Mouse (Mus musculus): ENCODE data around the gene Sele.

The Sele gene

DNA sequence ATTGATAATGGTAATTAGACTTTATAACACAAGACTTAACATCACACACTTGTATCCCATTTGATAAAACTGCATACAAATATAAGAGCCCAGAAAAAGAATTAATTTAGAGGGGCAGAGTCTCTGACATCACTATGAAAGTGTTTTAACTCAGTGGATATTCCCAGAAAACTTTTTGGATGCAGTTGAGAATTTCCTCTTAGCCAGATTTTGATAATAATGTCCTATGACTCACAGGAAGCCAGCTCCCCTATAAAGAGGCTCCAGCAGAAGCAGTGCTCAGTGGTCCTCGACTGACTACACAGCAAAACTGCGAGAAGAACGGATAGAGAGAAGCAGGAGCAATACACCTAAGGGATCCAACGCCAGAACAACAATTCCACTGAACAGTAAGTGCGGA, at the start of gene Sele:
Sele (plus strand) TSS at position 301 of the 400 bp plus-strand sequence.
- no peak for TF ChIP-seq GATA4 (IDR thresholded peaks at IDR 0.05; ENCODE audit: insufficient replicate concordance, low read length)

DNA sequence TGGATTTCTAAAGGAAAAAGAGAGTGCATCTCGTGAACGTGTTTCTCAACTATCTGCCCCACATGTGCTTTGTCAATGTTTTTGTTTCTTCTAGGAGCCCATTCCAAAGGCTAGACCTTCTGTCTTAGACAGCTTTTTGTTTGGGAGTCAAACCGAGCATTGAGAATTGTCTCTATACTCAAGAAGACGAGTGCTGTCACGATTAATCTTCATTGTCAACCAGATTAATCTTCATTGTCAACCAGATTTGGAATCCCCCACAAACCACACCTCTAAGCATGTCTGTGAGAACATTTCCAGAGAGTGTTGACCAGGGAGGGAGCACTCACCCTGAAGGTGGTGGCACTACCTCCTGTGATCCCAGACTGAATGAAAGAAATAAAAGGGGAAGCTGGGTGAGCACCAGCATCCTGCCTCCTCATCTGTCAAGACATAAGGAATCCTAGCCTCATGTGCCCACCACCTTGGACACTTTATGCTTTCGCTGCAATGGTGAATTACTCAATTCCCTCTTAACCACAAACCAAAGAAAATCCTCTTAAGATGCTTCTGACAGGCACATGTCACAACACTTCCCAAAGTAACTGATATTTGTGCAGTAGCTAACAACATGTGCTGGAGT, 46.1 kb upstream of the Sele start:
- no peak for TF ChIP-seq GATA4 (IDR thresholded peaks at IDR 0.05; ENCODE audit: insufficient replicate concordance, low read length)

DNA sequence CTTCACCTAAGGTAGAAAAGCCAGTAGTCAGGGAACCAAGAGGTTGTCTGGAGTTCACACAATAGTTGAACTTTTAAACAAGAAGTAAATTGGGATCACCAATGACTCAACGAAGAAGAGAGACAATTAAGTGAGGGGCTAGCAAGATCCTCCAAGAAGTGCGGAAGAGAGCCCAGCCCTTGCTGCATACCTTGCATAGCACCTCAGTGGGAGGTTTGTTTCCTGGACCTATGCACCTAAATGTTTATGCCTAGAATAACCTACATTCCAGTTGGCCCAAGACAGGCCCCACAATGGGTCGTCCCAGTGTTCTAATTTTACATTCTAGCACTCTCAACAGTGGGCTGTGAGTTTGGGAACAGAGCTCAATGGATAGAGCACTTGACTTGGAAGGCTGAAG, 43.7 kb upstream of the Sele start:
- no peak for TF ChIP-seq GATA4 (IDR thresholded peaks at IDR 0.05; ENCODE audit: insufficient replicate concordance, low read length)

DNA sequence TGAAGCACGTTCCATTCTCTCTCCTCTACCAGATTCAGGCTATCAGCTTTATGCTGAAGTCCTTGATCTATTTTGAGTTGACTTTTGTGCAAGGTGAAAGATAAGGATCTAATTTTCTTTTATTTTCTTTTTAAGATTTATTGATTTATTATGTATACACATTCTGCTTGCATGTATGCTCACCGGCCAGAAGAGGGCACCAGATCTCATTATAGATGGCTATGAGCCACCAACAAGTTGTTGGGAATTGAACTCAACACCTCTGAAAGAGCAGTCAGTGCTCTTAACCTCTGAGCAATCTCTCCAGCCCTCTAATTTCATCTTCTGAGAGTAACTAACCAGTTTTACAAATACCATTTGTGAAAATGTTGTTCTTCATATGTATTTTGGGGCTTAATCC, 38.8 kb upstream of the Sele start:
- TF ChIP-seq GATA4 (IDR thresholded peaks at IDR 0.05; ENCODE audit: insufficient replicate concordance, low read length): no peak

DNA sequence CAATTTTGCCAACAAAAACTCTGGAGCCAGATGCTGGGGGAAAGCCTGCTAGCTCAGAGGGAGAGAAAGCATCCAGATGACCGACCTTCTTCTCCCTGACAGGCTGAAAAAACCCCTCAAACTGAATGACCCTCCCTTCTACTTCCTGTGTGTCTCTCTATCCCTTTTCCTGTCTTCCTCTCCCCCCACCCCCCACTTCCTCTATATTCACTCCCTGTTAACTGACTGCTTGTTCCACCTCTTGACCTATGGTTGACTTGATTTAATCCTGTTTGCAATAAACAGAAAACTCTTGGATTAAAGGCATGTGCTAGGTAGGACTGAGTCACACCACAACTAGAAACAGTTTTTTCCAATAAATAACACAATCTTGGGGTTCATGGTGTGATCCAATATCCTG, 33.4 kb upstream of the Sele start:
- no peak for TF ChIP-seq GATA4 (IDR thresholded peaks at IDR 0.05; ENCODE audit: insufficient replicate concordance, low read length)

DNA sequence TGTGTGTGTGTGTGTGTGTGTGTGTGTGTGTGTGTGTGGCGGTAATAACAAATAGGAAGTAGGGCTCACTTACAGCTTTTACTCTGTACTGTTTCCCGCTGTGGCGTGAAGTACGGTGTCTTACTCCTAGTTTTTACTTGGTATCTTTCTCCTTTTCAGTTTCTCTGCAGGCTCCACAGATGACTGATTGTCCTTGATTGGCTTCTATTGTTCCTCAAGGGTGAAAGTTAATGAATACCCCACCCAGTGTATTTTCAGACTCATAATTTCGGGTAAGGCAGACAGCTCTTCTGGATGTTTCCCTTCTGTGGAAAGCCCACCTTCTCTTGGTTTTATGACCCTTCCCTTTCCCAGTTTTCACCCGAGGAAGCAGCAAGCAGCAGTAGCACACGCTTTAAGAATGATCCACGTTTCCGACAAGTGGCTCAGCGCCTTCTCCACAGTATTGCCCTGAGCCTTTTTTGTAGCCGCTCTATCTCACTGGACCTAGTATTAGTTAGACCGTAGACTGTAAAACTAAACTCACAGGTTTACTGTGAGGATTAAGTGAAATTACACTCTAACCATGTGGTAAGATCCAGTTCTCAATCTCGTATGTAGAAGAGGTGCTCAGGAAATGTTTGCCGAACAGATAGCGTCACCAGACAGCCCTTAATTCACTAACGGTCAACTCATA, 29.7 kb upstream of the Sele start:
- TF ChIP-seq GATA4 (IDR thresholded peaks at IDR 0.05; ENCODE audit: insufficient replicate concordance, low read length): no peak

DNA sequence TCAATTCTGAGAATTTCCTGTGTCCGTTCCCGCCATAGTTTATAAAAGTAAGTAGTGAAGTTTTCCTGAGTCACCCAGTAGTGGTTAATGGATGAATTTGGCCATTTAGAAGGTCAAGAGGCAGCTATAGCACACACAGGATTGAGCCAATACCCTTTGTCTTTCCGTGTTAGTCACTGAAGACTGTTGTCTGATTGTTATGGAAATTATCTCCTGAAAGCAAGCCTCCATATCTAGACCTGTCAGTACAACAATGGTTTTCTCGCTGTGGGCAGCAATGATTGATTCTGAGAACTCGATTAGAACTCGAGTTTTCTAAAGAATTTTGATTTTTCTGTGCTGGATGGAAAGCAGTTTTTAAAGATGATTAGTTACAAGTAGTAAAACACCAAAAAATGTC, 28.2 kb upstream of the Sele start:
- TF ChIP-seq GATA4 (IDR thresholded peaks at IDR 0.05; ENCODE audit: insufficient replicate concordance, low read length): no peak

DNA sequence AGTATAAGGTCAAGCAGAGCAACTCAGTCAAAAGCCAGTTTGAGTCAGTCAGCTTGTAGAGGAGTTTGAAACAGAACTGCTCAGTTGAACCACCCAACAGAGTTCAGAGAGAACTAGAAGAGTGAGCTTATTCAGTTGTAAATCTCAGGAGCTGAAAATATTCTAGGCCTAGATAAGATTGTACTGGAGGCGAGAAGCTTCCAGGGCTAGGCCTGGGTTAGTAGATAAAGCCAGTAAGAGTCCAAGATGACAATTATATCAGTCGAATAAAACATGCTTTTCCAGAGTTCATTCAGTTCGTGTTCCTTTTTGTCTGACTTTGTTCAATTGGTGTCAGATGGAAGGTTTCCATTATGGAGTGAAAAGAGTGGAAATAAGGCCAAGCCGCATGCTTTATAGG, 22.3 kb upstream of the Sele start:
- TF ChIP-seq GATA4 (IDR thresholded peaks at IDR 0.05; ENCODE audit: insufficient replicate concordance, low read length): no peak

DNA sequence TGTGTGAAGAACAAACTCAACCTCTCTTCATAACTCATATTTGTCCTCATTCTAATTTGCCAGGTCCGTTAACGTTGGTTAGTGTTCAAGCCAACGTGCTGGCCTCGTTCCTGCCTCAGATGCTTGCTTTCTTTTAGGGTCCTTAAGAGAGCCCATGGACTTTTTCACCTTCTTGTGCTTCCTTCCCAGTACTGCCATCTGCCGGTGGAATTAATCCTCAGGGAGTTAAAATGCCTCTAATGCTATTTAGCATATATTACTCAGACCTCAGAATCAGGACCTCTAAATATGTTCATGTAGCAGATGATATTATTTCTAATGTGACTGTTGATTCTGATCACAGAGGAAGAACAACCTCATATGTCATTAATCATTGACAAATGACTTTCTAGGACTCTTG, 20.6 kb upstream of the Sele start:
- TF ChIP-seq GATA4 (IDR thresholded peaks at IDR 0.05; ENCODE audit: insufficient replicate concordance, low read length): no peak

DNA sequence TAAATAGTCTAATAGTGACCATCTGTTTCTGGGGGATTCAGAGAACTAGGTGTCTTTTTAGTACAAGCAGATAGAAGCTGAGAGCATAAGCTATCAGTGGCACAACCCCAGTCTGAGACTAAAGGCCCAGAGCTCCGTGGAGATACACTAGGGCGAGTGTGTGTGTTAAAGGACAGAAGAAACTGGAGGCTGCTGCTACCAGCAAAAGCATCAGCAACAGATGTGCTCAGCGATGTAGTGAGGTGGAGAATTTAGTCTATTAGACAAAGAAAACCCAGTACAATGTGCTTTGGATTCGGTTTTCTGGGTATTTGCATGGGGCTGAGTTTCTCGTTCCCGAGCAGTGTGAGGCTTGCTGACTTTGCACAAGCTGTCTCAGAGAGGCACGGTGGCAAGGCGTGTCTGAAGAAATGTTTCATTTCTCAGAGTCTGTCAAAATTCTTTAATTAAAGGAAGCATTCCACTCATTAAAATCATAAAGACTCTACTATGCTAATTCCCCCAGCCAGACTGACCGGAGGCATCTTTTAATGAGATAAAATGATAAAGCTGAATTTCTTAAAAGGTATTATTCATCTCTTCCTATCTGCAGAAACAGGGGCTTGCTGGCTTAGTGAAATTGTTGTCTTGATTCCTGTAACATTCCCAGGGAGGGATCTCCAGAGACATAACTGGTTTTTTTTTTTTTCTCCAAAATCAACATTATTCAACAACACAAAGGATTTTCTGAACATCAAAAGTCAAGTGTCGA, 7.5 kb upstream of the Sele start:
- TF ChIP-seq GATA4 (IDR thresholded peaks at IDR 0.05; ENCODE audit: insufficient replicate concordance, low read length): no peak

DNA sequence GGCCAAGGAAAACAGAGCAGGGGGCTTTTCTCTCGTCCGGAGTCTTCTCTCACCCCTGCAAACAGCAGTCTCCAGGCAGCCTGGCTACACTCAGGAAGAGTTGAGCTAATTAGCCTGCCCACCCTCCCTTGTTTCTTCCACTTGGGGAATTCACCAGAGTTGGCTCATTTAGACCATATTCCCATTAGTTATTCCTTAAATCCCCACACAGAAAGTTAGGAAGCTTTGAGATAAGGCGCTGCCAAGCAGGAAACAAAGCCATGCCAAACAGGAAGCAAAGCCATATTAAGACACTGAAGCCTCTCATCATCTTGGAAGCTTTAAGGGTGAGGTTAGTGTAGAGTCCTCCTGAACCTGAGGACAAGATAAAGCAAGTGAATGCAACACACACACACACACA, 4.5 kb upstream of the Sele start:
- TF ChIP-seq GATA4 (IDR thresholded peaks at IDR 0.05; ENCODE audit: insufficient replicate concordance, low read length): peak; percentile 78; the same call in 1 of the 2 replicates

DNA sequence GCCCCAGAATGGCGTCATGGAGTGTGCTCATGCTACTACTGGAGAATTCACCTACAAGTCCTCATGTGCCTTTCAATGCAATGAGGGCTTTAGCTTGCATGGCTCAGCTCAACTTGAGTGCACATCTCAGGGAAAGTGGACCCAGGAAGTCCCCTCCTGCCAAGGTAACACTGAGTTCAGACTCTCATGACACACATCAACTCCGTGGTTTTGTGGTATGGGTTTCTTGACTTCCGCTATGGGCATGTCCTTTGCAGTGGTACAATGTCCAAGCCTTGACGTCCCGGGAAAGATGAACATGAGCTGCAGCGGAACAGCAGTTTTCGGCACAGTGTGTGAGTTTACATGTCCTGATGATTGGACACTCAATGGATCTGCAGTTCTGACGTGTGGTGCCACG, 5.5 kb downstream of the Sele start:
- TF ChIP-seq GATA4 (IDR thresholded peaks at IDR 0.05; ENCODE audit: insufficient replicate concordance, low read length): no peak

DNA sequence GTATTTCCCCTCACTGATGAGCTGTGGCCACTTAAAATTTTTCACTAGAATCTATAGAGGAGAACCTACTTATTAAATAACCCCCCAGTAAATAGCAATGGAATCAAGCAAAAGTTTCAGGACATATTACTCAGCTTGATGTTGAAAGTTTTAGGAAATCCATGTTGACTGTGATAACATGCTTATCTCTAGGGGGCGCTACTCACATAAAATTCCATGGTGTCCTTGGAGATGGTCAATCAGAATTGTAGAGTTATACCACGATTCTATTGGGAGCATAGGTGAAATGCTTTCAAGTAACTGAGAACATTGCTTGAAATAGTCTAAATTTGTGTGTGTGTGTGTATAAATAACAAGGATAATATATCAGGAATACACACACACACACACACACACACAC, 6.8 kb downstream of the Sele start:
- no peak for TF ChIP-seq GATA4 (IDR thresholded peaks at IDR 0.05; ENCODE audit: insufficient replicate concordance, low read length)

DNA sequence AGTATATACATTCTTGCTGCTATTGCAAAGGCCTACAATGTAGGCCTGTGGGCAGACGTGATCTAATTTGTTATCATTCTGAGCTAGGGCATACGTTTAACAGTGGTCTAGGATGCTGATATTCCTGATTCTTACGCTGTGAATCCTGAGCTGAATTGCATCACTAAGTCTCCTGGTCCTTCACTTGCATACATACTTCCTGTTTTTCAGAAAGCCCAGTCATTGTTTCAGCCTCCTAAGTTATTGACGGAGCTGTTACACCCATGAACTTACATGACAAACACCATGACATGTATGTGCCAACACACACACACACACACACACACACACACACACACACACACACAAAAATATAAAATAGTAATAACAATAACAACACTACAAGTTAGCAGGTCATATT, 12.0 kb downstream of the Sele start:
- no peak for TF ChIP-seq GATA4 (IDR thresholded peaks at IDR 0.05; ENCODE audit: insufficient replicate concordance, low read length)

DNA sequence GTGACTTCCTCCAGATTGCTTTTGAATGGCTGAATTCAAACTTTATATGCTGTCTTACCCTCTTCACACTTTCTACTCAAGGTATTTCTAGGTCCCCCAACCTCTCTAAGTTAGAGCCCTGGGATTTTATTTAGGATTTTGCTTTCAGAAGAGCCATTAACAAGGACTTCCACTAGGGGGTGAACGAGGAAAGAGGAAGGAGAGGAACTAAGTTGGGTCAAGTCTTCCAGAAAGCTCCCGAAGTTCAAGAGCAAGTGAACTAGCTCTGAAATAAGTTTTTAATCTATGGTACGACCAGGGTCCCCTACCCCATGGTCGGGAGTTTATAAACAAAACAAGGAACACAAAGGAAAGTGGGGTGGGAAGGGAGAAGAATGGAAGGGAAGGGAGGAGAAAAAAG, 13.2 kb downstream of the Sele start:
- no peak for TF ChIP-seq GATA4 (IDR thresholded peaks at IDR 0.05; ENCODE audit: insufficient replicate concordance, low read length)

DNA sequence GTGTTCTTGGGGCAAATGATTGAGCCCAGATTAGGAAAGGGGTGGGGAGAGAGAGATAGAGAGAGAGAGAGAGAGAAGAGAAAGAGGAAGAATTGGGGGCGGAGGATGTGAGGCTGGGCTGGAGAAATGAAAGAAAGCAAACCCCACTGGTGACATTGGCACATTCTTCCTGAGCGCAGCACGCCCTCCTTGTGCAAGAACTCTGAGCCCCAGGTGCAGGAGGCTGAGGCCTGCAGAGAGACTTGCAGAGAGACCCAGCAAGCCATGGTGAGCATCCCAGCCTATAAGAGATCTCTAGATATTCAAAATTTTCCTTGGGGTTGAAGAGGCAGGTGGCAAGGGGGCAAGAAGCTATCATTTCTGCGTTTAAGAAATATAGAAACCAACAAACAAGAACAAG, 13.9 kb downstream of the Sele start, which contains the start of gene Sell:
Sell (plus strand) TSS at position 58 of the 400 bp plus-strand sequence.
- no peak for TF ChIP-seq GATA4 (IDR thresholded peaks at IDR 0.05; ENCODE audit: insufficient replicate concordance, low read length)
